Mouse (Mus musculus) stomach, embryonic 16.5 days (tissue): ENCODE measurements around the gene Pdk2. TPM values are rescaled to one million over a fixed set of nuclear protein-coding genes. Genes with fewer than 3 reads are reported as not detected.

Experiments
- ATAC-seq: fragments of 200-750 bp; cut with Nextera tagmentation; 2 replicates; pipeline ENCODE4 v1.8.0; 2017; ENCODE audit warnings: moderate number of reproducible peaks, moderate TSS enrichment; ENCODE audit not compliant: insufficient read depth, low FRiP score
- H3K27ac ChIP-seq: fragments of 300-500 bp; sonication (generic); 2 replicates; pipeline ENCODE4 v1.5.1; 2014; ENCODE audit warnings: low read length
- H3K27me3 ChIP-seq: fragments of 300-500 bp; sonication (generic); 2 replicates; pipeline ENCODE4 v1.6.1; 2014; ENCODE audit warnings: low read length, control low read depth, mixed read lengths; ENCODE audit not compliant: control insufficient read depth, insufficient read depth
- H3K36me3 ChIP-seq: fragments of 300-500 bp; sonication (generic); 2 replicates; pipeline ENCODE4 v1.6.1; 2014; ENCODE audit warnings: low read length; ENCODE audit not compliant: control insufficient read depth, insufficient read depth
- H3K4me1 ChIP-seq: fragments of 300-500 bp; sonication (generic); 2 replicates; pipeline ENCODE4 v1.6.1; 2014; ENCODE audit warnings: low read length, control low read depth, mixed read lengths; ENCODE audit not compliant: control insufficient read depth, insufficient read depth
- H3K4me2 ChIP-seq: fragments of 300-500 bp; sonication (generic); 2 replicates; pipeline ENCODE4 v1.6.1; 2014; ENCODE audit warnings: low read depth, low read length, mixed read lengths
- H3K4me3 ChIP-seq: fragments of 300-500 bp; sonication (generic); replicated peaks from 2 replicates; pipeline ENCODE4 v1.5.1; 2014; ENCODE audit warnings: mild to moderate bottlenecking, low read length
- H3K9ac ChIP-seq: fragments of 300-500 bp; sonication (generic); 2 replicates; pipeline ENCODE4 v1.6.1; 2014; ENCODE audit warnings: low read length
- H3K9me3 ChIP-seq: fragments of 300-500 bp; sonication (generic); replicated peaks from 2 replicates; pipeline ENCODE4 v1.6.1; 2016; ENCODE audit warnings: low read length, control low read depth; ENCODE audit not compliant: control insufficient read depth
- WGBS: fragments of 180-500 bp; shearing (Covaris S2); extraction: QIAGEN DNeasy Blood & Tissue Kit; methylation state at CpG from one replicate; pipeline ENCODE4 v1.1.7; 2014; 5-methylcytosine and 5-hydroxymethylcytosine counted together
- polyA plus RNA-seq: library from polyadenylated mRNA; unstranded; fragments of >200 nt; fragmentation: Nextera tagmentation; extraction: Ambion mirVana; gene quantifications from 2 replicates; pipeline ENCODE4 v1.2.1, GENCODE M21; 2015

The Pdk2 gene
- polyA plus RNA-seq, 1 experiment from 2014 or later = 37.9 TPM

DNA sequence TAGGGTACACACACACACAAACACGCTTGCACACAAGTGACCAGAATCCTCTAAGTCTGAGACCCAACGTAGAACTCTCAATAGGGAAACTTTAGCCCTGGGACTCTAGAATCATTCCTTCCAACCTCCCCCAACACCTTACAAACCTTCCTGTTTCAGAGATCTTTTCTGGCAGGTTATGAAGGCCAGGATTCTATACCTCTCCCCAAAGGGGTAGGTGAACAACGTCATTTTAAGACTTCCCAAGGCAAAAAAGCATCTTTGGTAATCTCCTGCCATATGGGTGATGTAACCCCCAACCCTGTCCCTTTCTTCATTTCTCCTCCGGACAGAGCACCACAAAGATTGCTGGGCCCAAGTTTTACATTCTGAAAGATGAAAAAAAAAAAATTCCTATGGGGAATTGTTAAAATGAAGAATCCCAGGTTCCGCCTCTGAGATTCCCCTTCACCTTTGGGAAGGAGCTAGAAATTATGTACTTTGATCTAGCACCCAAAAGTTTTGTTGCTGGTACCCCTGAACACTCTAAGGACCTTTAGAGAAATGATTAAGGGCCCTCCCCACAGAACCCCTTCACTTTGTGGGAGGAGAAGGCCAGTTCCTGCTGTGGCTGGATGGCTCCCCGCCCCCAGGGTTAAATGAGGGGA, 50.9 kb downstream of the Pdk2 start:
- peaks cover 60% of the 10 kb centered on the region for H3K4me1 ChIP-seq
- WGBS = 39% methylated on average over 6 of the region's 6 CpGs

DNA sequence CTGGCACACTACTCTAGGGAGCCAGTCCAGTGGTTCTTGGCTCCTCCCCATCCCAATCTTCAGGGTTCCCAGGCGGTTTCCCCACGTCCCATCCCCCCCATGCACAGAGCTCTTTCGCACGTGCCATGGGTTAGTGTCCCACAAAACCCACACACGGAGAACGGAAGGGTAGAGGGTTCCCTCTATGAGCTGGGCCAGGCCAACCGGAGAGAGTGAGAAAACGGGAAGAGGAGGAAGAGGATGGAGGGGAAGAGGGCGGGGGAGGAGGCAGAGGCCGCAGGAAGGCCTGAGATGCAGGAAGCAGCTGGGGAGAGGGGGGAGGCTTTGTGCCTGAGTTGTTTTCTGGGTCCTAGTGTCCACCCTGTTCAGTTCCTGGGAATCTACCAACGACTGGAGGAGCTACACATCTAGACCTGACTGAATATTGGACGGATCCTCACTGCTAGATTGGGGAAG, 51.6 kb downstream of the Pdk2 start:
- Histone ChIP-seq H3K4me2 (peak overlapping the region; percentile 97), H3K36me3 (no peaks in the 10 kb centered on the region), H3K9ac (peak overlapping the region; percentile 95), H3K27me3 (no peaks in the 10 kb centered on the region), H3K9me3 (no peaks in the 10 kb centered on the region), H3K4me3 (peak overlapping the region; percentile 85), H3K27ac (peak overlapping the region; percentile 97), H3K4me1 (peaks cover 53% of the 10 kb centered on the region)
- under 1% methylated on average over 12 of the region's 12 CpGs for WGBS
- peak; percentile 63 for ATAC-seq

More for the DNA sequence above, 50.9 kb downstream of the Pdk2 start:
- H3K9me3 ChIP-seq = no peaks in the 10 kb centered on the region
- no peak for ATAC-seq
- H3K27ac ChIP-seq = peak overlapping the region; percentile 97
- peak overlapping the region; percentile 97 for H3K4me2 ChIP-seq
- peak overlapping the region; percentile 95 for H3K9ac ChIP-seq
- H3K36me3 ChIP-seq = no peaks in the 10 kb centered on the region
- H3K27me3 ChIP-seq = no peaks in the 10 kb centered on the region
- peak overlapping the region; percentile 85 for H3K4me3 ChIP-seq

DNA sequence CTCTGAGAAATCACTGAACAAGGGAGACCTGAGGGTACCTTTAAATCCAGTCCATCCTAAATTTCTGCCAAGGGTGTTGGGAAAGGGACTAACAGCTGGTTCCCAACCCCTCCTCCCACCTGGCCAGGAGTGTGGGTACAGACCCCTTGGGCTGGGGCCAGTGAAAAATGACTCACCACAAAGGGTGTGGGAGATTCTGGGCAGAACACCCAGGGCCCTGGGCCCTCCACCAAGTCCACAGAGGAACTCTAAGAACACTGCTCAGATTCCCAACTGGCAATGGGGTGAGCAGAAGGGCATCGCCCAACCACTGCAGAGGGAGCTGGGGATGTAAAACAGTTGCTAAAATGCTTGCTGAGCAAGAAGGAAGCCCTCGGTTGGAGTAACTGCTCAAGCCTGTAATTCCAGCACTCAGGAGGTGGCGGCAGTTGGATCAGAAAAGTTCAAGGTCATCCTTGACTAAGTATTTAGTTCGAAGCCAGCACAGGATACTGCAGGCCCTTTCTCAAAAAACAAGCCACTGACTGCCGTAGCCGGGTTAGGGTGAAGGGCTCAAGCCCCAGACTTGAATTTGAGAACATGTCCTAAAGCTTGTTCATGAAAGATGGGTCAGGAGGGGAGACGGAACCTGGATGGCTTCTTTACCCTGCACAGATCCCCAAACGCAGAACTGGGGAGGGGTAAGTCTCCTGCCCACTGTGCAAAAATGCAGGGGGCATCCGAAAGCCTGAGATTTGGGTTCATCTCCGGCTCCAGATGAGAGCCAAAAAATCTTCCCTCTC, 52.2 kb downstream of the Pdk2 start:
- peaks cover 47% of the 10 kb centered on the region for H3K4me1 ChIP-seq

DNA sequence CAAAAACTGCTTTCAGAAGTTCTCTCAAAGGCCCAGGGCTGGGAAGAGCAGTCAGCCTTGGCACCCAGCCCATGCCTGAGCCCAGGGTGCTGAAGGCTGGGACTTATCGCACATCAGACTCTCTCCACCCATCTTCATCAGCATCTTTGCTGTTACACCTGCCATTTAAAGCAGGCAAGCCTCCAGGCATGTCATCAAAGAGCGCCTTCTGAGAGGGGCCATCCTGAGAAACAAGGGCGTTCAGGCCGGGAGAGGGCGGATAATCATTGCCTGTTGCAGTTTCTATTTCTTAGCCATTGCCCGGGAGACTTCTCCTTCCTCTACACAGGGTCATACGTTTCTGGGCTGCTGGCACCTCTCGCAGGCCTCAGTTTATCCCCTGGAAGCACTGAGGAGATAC, 53.3 kb downstream of the Pdk2 start:
- H3K4me3 ChIP-seq = no peak overlapping the region
- H3K4me1 ChIP-seq = peaks cover 36% of the 10 kb centered on the region
- no peaks in the 10 kb centered on the region for H3K36me3 ChIP-seq
- H3K4me2 ChIP-seq = no peak overlapping the region
- H3K27me3 ChIP-seq = no peaks in the 10 kb centered on the region
- no peak for ATAC-seq
- H3K27ac ChIP-seq = peak overlapping the region; percentile 97
- no peaks in the 10 kb centered on the region for H3K9me3 ChIP-seq
- 84% methylated on average over 8 of the region's 8 CpGs for WGBS
- H3K9ac ChIP-seq = peak overlapping the region; percentile 95

More for the DNA sequence above, 52.2 kb downstream of the Pdk2 start:
- Histone ChIP-seq H3K4me2 (peak overlapping the region; percentile 97), H3K36me3 (no peaks in the 10 kb centered on the region), H3K27me3 (no peaks in the 10 kb centered on the region), H3K4me3 (peak overlapping the region; percentile 85), H3K27ac (peak overlapping the region; percentile 97), H3K9ac (peak overlapping the region; percentile 95), H3K9me3 (no peaks in the 10 kb centered on the region)
- ATAC-seq = no peak
- WGBS = 15% methylated on average over 10 of the region's 10 CpGs

DNA sequence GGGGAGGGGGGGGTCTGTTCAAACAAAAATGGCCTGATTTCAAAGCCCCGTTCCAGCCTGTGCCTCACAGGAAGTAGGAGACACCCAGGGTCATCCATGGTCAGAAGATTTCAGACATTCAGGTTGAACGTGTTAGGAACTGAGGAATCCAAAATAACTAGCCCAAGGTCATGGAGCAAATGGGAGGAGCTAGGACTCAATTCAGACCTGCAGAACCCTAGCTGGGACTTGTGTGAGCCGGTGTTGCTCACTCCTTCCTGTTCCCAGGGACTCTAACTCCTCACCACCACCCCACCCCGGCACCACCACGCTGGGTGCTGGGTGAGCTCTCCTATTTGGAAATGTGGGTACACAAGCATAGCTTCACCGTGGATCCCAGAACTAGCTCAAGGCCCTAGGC, 53.8 kb downstream of the Pdk2 start:
- no peak overlapping the region for H3K4me3 ChIP-seq
- no peaks in the 10 kb centered on the region for H3K36me3 ChIP-seq
- no peak for ATAC-seq
- H3K27me3 ChIP-seq = no peaks in the 10 kb centered on the region
- no peaks in the 10 kb centered on the region for H3K9me3 ChIP-seq
- WGBS = 51% methylated on average over 6 of the region's 6 CpGs
- H3K4me2 ChIP-seq = no peak overlapping the region
- H3K4me1 ChIP-seq = peaks cover 35% of the 10 kb centered on the region
- peak overlapping the region; percentile 95; the same call in 1 of the 2 replicates for H3K9ac ChIP-seq
- peak overlapping the region; percentile 97 for H3K27ac ChIP-seq

DNA sequence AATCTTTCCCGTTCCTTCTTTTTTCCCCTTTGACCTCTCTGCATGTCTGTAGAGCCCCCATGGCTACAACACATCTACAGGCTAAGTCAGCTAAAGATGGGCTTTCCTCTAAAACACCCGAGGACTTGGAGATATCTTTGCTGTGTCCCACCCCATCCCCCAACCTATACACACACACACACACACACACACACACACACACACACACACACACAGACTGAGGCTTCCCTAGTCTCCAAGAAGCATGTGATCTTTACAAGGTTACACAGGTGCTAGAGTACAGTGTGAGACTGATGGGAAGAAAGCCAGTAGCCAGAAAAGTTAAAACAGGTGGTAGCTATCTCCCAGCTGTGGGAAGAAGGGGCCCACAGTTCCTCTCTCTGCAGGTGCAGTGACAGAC, 54.7 kb downstream of the Pdk2 start:
- ATAC-seq = no peak
- H3K27ac ChIP-seq = no peak overlapping the region
- 37% methylated on average over 2 of the region's 2 CpGs for WGBS

DNA sequence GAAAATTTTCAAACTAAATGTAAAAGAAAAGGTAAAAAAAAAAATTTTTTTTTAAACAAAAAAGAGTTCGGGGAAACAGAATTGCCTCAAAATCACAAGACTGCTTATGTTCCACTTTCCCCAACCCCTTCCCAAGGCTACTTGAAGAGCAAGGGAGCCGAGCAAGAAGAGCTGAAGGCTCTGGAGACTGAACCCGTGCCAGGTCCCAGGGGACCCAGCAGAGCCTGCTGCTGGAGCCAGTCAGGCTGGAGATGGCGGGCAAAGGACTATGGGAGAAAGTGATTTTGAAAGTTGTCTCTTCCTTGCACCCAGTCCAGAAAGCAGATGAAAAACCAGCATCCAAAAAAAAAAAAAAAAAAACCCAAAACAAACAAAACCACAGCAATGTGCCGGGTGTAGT, 55.3 kb downstream of the Pdk2 start:
- no peaks in the 10 kb centered on the region for H3K36me3 ChIP-seq
- no peak overlapping the region for H3K4me2 ChIP-seq
- no peaks in the 10 kb centered on the region for H3K27me3 ChIP-seq
- ATAC-seq = no peak
- H3K4me3 ChIP-seq = no peak overlapping the region
- H3K9me3 ChIP-seq = no peaks in the 10 kb centered on the region
- 66% methylated on average over 5 of the region's 5 CpGs for WGBS
- H3K27ac ChIP-seq = no peak overlapping the region
- no peak overlapping the region for H3K9ac ChIP-seq
- H3K4me1 ChIP-seq = peaks cover 32% of the 10 kb centered on the region

More for the DNA sequence above, 54.7 kb downstream of the Pdk2 start:
- no peaks in the 10 kb centered on the region for H3K27me3 ChIP-seq
- H3K4me1 ChIP-seq = peaks cover 32% of the 10 kb centered on the region
- no peak overlapping the region for H3K9ac ChIP-seq
- no peaks in the 10 kb centered on the region for H3K36me3 ChIP-seq
- H3K4me3 ChIP-seq = no peak overlapping the region
- no peak overlapping the region for H3K4me2 ChIP-seq
- H3K9me3 ChIP-seq = no peaks in the 10 kb centered on the region

DNA sequence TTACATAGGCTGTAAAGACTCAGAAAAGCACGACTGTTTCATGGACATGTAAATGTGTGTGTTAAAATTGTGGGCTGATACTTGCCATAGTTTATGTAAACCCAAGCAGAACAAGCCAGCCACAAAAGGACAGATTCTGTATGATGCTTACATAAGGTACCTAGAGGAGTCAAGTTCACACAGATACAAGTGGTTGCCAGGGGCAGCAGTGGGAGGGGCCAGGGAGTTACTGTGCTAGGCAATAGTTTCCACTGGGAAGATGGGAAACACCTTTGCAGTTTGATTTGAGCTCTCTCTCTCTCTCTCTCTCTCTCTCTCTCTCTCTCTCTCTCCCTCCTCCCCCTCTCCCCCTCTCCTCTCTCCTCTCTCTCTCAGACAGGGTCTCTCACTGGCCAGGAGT, 56.0 kb downstream of the Pdk2 start:
- H3K27ac ChIP-seq = peak overlapping the region; percentile 34; the same call in 1 of the 2 replicates
- no peaks in the 10 kb centered on the region for H3K27me3 ChIP-seq

More for the DNA sequence above, 56.0 kb downstream of the Pdk2 start:
- ATAC-seq = no peak
- no peak overlapping the region for H3K4me3 ChIP-seq
- no peak overlapping the region for H3K4me2 ChIP-seq
- WGBS = 40% methylated on average over 1 of the region's 1 CpGs
- H3K9ac ChIP-seq = no peak overlapping the region
- peaks cover 27% of the 10 kb centered on the region for H3K4me1 ChIP-seq
- no peaks in the 10 kb centered on the region for H3K9me3 ChIP-seq
- H3K36me3 ChIP-seq = no peaks in the 10 kb centered on the region
